Mouse (Mus musculus) midbrain, embryonic 13.5 days (tissue): ENCODE results near the gene Slc10a4. TPM values are rescaled to one million over a fixed set of nuclear protein-coding genes. Genes with fewer than 3 reads are reported as not detected.
A peak's percentile ranks its signal among the peaks of the same experiment; 100 is the strongest.
"Not testable (repeated sequence)": the region's sequence is repeated elsewhere in the genome, so short reads cannot be mapped to it uniquely, and the experiment has no call there.

ENCODE experiments used
- ATAC-seq: fragments of 200-750 bp; cut with Nextera tagmentation; 2 replicates; pipeline ENCODE4 v1.8.0; 2017; ENCODE audit warnings: mild to moderate bottlenecking, moderate TSS enrichment, moderate library complexity
- H3K27ac ChIP-seq: fragments of 300-500 bp; sonication (generic); 2 replicates; pipeline ENCODE4 v1.5.1; 2015; ENCODE audit warnings: inconsistent platforms, mild to moderate bottlenecking, moderate library complexity
- H3K27me3 ChIP-seq: fragments of 300-500 bp; sonication (generic); 2 replicates; pipeline ENCODE4 v1.6.1; 2015; ENCODE audit warnings: mild to moderate bottlenecking, inconsistent platforms
- H3K36me3 ChIP-seq: fragments of 300-500 bp; sonication (generic); 2 replicates; pipeline ENCODE4 v1.6.1; 2015; ENCODE audit warnings: mild to moderate bottlenecking, inconsistent platforms
- H3K4me1 ChIP-seq: fragments of 300-500 bp; sonication (generic); replicated peaks from 2 replicates; pipeline ENCODE4 v1.6.1; 2015; ENCODE audit warnings: inconsistent platforms
- H3K4me2 ChIP-seq: fragments of 300-500 bp; sonication (generic); replicated peaks from 2 replicates; pipeline ENCODE4 v1.6.1; 2015; ENCODE audit warnings: moderate library complexity, mild to moderate bottlenecking, inconsistent platforms
- H3K4me3 ChIP-seq: fragments of 300-500 bp; sonication (generic); replicated peaks from 2 replicates; pipeline ENCODE4 v1.5.1; 2015; ENCODE audit warnings: mild to moderate bottlenecking, inconsistent platforms
- H3K9ac ChIP-seq: fragments of 300-500 bp; sonication (generic); replicated peaks from 2 replicates; pipeline ENCODE4 v1.6.1; 2015; ENCODE audit warnings: mild to moderate bottlenecking, inconsistent platforms
- H3K9me3 ChIP-seq: fragments of 300-500 bp; sonication (generic); 2 replicates; pipeline ENCODE4 v1.6.1; 2016; ENCODE audit warnings: mild to moderate bottlenecking, inconsistent platforms
- WGBS: fragments of 180-500 bp; shearing (Covaris S2); methylation state at CpG from one replicate; pipeline ENCODE4 v1.1.7; 2015; 5-methylcytosine and 5-hydroxymethylcytosine counted together
- polyA plus RNA-seq: library from polyadenylated mRNA; unstranded; fragments of >200 nt; fragmentation: Nextera tagmentation; extraction: Ambion mirVana; gene quantifications from 2 replicates; pipeline ENCODE4 v1.2.1, GENCODE M21; 2015

Slc10a4 gene
- polyA plus RNA-seq, 1 experiment from 2014 or later: 28.6 TPM

DNA sequence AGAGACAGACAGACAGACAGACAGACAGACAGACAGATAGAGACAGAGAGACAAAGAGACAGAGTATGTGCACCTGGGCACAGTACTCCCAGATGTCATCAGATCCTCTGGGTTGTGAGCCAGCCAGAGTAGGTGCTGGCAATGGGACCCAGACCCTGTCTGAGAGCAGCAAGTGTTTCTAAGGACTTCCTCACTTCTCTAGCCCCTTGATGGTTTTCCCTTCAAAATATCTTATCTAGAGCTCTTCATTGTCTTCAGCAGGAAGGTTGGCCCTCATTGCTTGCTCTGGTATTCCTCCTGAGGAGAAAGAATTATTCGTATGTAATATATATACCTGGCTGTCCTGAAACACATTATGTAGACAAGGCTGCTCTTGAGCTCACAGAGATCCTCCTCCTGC is 14.2 kb upstream of the Slc10a4 start:
- H3K27me3 ChIP-seq: no peaks in the 10 kb centered on the region
- no peaks in the 10 kb centered on the region for H3K9me3 ChIP-seq
- no peak for ATAC-seq
- H3K4me2 ChIP-seq: no peak overlapping the region
- 93% methylated on average over 1 of the region's 1 CpGs for WGBS
- H3K9ac ChIP-seq: no peak overlapping the region
- H3K27ac ChIP-seq: no peak overlapping the region
- peaks cover 15% of the 10 kb centered on the region for H3K4me1 ChIP-seq
- no peaks in the 10 kb centered on the region for H3K36me3 ChIP-seq
- no peak overlapping the region for H3K4me3 ChIP-seq

DNA sequence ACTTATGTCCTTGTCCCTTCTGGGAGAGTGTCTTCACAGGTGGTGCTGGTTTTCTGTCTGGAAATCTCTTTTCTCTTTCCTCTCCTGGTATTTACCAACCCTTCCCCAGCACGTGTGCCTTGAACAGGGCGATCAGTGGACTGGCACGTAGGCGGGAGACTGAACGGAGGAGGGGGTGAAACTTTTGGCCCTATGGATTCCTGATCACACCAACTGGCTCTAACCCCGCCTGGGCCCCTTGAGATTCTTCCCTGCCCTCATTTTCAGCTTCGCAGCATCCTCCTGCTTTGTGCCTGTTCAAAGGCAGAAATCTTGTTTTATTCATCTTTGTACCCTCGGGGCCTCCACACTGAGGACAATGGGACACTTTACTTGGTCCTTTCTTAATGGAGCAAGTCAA is 12.3 kb upstream of the Slc10a4 start:
- no peaks in the 10 kb centered on the region for H3K9me3 ChIP-seq
- H3K4me2 ChIP-seq: no peak overlapping the region
- ATAC-seq: 0 out of 2 replicates have a peak, but pooled peaks have one; percentile 24
- H3K4me1 ChIP-seq: peaks cover 15% of the 10 kb centered on the region
- no peak overlapping the region for H3K9ac ChIP-seq
- H3K36me3 ChIP-seq: no peaks in the 10 kb centered on the region
- H3K27me3 ChIP-seq: no peaks in the 10 kb centered on the region
- H3K27ac ChIP-seq: no peak overlapping the region
- WGBS: 29% methylated on average over 8 of the region's 8 CpGs
- no peak overlapping the region for H3K4me3 ChIP-seq

DNA sequence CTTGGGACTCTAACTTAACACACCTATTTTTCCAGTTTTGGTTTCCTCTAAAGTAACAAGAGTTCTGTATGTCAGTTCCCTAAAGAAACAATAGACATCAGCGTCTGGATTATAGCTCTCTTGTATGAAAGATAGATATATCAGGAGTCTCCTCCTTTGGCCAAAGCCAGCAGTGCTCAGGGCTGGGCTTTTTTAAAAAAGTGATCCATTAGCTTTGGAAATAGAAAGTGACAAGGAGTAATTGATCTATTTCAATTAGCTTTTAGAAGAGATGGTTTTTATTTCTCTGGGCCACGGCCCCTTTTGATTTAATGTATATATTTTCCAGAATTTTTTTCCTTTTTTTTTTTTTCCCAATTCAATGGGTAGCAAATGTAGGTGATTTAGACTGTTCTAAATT is 11.8 kb upstream of the Slc10a4 start:
- 66% methylated on average over 2 of the region's 2 CpGs for WGBS
- Histone ChIP-seq H3K27me3 (no peaks in the 10 kb centered on the region), H3K9me3 (no peaks in the 10 kb centered on the region), H3K9ac (no peak overlapping the region), H3K36me3 (no peaks in the 10 kb centered on the region), H3K4me3 (no peak overlapping the region), H3K27ac (peak overlapping the region; percentile 11; the same call in 1 of the 2 replicates), H3K4me1 (peaks cover 15% of the 10 kb centered on the region), H3K4me2 (no peak overlapping the region)
- ATAC-seq: no peak

DNA sequence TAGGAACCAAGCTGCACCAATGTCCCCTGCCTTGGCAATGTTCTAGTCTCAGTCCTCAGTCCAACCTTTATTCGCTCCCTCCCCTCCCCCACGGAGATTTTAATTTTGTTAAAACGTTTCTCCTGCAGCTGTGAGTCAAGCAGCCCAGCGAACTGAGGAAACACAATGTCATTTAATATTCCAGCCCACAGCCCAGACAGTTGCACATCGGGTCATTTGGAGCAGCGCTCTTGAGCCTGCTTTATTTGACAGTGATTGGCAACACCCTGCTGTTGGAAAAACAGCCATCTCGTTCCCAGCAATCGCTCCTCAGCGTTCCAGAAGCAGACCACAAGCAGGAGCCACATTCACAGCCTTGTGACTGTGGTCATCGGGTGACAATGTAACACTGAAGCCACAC is 11.3 kb upstream of the Slc10a4 start:
- no peaks in the 10 kb centered on the region for H3K36me3 ChIP-seq
- 16% methylated on average over 10 of the region's 10 CpGs for WGBS
- no peak overlapping the region; the same call in 1 of the 2 replicates for H3K9ac ChIP-seq
- H3K27ac ChIP-seq: peak overlapping the region; percentile 11
- ATAC-seq: peak; percentile 65
- H3K27me3 ChIP-seq: no peaks in the 10 kb centered on the region
- 0 out of 2 replicates have a peak overlapping the region, but pooled peaks have one; percentile 11 for H3K4me2 ChIP-seq
- no peaks in the 10 kb centered on the region for H3K9me3 ChIP-seq
- H3K4me3 ChIP-seq: no peak overlapping the region
- peaks cover 15% of the 10 kb centered on the region for H3K4me1 ChIP-seq

DNA sequence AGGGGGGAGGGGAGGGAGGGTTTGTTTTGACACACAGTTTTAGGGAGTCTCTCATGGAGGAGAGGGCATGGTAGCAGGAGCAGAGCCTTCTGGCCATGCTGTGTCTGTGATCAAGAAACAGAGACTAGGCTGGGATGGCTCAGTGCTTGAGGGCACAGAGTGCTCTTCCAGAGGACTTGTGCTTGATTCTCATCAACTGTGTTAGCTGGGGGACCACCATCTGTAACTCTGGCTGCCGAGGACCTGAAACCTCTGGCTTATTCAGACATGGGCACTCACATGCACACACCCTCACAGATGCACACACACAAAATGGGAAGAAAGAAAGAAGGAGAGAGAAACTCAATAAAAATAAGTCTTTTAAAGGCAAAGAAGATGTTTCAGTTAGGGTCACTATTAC is 8.1 kb upstream of the Slc10a4 start:
- not testable (repeated sequence) for ATAC-seq, H3K27me3 ChIP-seq, H3K4me2 ChIP-seq, H3K9me3 ChIP-seq, H3K27ac ChIP-seq, H3K9ac ChIP-seq, H3K4me3 ChIP-seq, H3K36me3 ChIP-seq
- H3K4me1 ChIP-seq: peaks cover 15% of the 10 kb centered on the region
- 83% methylated on average over 1 of the region's 1 CpGs for WGBS

DNA sequence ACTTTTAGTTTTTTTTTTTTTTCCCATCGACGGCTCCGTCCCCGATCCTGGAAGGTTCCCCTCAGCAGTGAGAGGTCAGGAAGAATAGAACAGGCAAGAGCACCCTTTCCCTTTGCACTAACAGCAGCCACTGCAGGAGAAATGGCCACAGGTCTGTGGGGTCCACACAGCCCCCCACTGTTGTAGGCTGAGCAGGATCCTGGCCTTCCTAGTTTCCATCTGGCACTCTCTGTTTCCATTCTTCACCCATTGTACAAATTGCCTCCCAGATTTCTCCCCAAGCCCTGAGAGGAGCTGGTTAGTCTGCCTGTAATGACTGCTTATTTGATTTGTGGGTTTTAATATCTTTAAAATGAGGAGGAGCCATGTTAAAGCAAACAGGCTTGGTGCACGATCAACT is 2.6 kb upstream of the Slc10a4 start:
- no peak overlapping the region for H3K27ac ChIP-seq
- H3K9ac ChIP-seq: no peak overlapping the region
- peaks cover 4% of the 10 kb centered on the region; the same call in 1 of the 2 replicates for H3K4me1 ChIP-seq
- H3K27me3 ChIP-seq: peaks cover 19% of the 10 kb centered on the region
- H3K36me3 ChIP-seq: no peaks in the 10 kb centered on the region
- H3K9me3 ChIP-seq: no peaks in the 10 kb centered on the region
- no peak overlapping the region for H3K4me2 ChIP-seq
- WGBS: 94% methylated on average over 5 of the region's 5 CpGs
- ATAC-seq: no peak
- no peak overlapping the region for H3K4me3 ChIP-seq

DNA sequence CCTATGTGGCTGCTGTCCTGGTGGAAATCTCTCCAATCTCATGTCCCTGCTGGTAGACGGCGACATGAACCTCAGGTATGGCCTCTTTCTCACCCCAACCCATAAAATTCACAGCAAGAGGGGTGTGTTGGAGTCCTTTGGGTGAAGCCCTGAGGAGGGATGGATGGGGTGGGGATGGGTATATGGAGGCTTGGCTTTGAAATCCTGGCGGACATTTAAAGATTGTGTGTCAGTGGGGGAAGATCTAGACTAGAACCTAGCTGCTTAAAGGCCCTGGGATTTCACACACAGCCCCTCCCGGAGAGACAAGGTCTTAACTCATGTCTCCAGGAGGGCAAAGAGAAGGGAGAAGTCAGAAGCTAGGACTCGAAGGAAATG is 888 bp downstream of the Slc10a4 start:
- WGBS: 50% methylated on average over 5 of the region's 5 CpGs
- peak overlapping the region; percentile 42 for H3K4me3 ChIP-seq
- peak; percentile 18 for ATAC-seq

DNA sequence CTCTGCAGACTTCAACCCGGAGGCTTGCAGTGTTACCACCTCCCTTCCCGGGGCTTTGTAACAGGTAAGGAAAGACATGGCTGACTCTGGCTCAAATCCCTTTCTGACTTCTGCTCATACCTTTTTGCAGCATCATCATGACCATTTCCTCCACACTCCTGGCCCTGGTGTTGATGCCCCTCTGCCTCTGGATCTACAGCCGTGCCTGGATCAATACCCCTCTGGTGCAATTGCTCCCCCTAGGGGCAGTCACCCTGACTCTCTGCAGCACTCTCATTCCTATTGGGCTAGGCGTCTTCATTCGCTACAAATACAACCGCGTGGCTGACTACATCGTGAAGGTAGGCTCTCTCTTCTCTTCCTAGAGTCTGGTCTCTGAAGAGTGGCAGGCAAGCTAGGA is 1.5 kb downstream of the Slc10a4 start:
- H3K4me3 ChIP-seq, ATAC-seq, H3K9me3 ChIP-seq, H3K9ac ChIP-seq, H3K36me3 ChIP-seq, H3K4me1 ChIP-seq, H3K27ac ChIP-seq, H3K4me2 ChIP-seq: not testable (repeated sequence)
- H3K27me3 ChIP-seq: peaks cover 19% of the 10 kb centered on the region
- WGBS: 39% methylated on average over 8 of the region's 8 CpGs

More for the DNA sequence above, 888 bp downstream of the Slc10a4 start:
- no peaks in the 10 kb centered on the region for H3K36me3 ChIP-seq
- H3K9me3 ChIP-seq: no peaks in the 10 kb centered on the region
- H3K4me2 ChIP-seq: peak overlapping the region; percentile 60
- H3K27me3 ChIP-seq: peaks cover 19% of the 10 kb centered on the region
- peaks cover 4% of the 10 kb centered on the region; the same call in 1 of the 2 replicates for H3K4me1 ChIP-seq
- 0 out of 2 replicates have a peak overlapping the region, but pooled peaks have one; percentile 10 for H3K9ac ChIP-seq
- no peak overlapping the region for H3K27ac ChIP-seq

DNA sequence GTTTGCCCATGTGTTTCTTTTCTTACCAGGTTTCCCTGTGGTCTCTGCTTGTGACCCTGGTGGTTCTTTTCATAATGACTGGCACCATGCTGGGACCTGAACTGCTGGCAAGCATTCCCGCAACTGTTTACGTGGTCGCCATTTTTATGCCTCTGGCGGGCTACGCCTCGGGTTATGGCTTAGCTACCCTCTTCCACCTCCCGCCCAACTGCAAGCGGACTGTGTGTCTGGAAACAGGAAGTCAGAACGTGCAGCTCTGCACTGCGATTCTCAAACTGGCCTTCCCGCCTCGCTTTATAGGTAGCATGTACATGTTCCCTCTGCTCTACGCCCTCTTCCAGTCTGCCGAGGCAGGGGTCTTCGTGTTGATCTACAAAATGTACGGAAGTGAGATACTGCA is 5.1 kb downstream of the Slc10a4 start:
- WGBS: 95% methylated on average over 16 of the region's 16 CpGs
- H3K27ac ChIP-seq, H3K36me3 ChIP-seq, H3K4me1 ChIP-seq, H3K4me2 ChIP-seq, H3K4me3 ChIP-seq, ATAC-seq, H3K9ac ChIP-seq, H3K9me3 ChIP-seq: not testable (repeated sequence)
- peaks cover 27% of the 10 kb centered on the region for H3K27me3 ChIP-seq

DNA sequence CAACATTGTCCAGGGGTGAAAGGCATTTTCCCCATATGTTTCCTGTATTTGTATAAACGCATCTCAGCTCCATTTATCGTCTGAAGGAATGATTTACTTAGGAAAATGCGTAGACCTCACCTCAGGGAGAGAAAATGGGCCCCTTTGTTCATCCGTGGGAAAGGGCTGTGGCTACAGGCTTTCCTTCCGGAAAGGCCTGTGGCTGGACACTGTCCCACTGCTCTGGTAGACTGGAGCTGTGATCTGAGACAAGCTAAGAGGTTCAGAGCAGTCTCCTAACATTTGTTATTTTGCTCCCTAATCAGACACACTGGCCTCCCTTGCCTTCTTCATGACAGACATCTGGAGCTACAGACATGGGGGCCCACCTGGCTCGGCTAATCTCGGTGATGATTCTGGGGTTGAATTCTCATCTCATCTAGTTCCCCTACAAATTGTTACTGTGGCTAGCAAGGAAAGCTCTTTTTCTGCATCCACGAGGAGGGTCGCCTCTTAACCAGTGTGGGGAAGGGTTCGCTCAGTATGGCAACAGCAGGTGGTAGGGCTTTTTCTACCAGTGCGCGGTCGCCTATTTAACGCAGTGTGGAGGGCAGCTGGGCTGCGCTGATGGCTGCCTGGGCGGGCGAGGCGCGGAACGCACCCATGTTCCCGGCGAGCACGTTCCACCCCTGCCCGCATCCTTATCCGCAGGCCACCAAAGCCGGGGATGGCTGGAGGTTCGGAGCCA is 6.4 kb downstream of the Slc10a4 start:
- ATAC-seq: peak; percentile 76
- Histone ChIP-seq H3K4me3 (peak overlapping the region; percentile 42), H3K27me3 (peaks cover 17% of the 10 kb centered on the region)

DNA sequence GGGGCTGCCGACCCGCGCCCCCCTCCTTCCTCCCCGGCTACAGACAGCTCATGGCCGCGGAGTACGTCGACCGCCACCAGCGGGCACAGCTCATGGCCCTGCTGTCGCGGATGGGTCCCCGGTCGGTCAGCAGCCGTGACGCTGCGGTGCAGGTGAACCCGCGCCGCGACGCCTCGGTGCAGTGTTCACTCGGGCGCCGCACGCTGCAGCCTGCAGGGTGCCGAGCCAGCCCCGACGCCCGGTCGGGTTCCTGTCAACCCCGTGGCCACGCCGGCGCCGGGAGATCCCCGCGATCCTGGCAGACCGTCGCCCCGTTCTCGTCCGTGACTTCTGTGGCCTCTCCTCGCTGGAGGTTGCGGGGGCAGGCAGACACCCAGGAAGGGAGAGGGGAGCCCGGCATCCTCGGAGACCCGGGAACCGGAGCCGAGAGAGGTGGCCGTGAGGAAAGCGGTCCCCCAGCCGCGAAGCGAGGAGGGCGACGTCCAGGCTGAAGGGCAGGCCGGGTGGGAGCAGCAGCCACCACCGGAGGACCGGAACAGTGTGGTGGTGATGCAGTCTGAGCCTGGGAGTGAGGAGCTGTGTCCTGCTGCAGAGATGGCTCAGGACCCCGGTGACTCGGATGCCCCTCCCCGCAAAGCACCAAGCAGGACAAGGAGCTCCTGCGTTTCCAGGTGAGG is 7.1 kb downstream of the Slc10a4 start:
- H3K4me2 ChIP-seq: peak overlapping the region; percentile 68
- H3K9me3 ChIP-seq, H3K27ac ChIP-seq, H3K4me1 ChIP-seq, H3K36me3 ChIP-seq: not testable (repeated sequence)
- H3K27me3 ChIP-seq: peaks cover 13% of the 10 kb centered on the region; the same call in 1 of the 2 replicates
- H3K9ac ChIP-seq: peak overlapping the region; percentile 65
- H3K4me3 ChIP-seq: peak overlapping the region; percentile 42
- ATAC-seq: peak; percentile 89
- WGBS: 2% methylated on average over 46 of the region's 65 CpGs

More for the DNA sequence above, 6.4 kb downstream of the Slc10a4 start:
- WGBS: 22% methylated on average over 27 of the region's 27 CpGs
- not testable (repeated sequence) for H3K36me3 ChIP-seq, H3K27ac ChIP-seq, H3K9me3 ChIP-seq, H3K4me1 ChIP-seq, H3K9ac ChIP-seq
- H3K4me2 ChIP-seq: peak overlapping the region; percentile 68

DNA sequence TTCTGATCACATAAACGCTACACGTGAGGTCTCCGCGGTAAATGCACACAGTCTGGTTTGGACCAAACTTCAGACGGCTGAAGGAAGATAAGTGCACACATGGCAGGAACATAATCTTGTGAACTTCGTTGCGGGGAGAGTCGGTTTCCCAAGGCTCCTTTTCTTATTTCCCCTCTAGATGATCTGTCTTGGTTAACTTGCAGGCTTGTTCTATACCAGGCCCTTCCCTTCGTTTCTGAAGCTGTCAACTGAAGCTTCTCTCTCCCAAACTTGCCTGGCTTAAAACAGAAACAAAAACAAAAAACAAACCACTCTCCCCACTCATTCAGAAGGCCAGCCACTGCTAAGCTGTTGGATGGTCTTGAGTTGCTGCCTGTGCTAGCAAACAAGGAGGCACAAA is 8.1 kb downstream of the Slc10a4 start:
- no peak for ATAC-seq
- Histone ChIP-seq H3K27ac (no peak overlapping the region), H3K4me1 (peaks cover 5% of the 10 kb centered on the region), H3K4me2 (no peak overlapping the region), H3K27me3 (peaks cover 13% of the 10 kb centered on the region; the same call in 1 of the 2 replicates), H3K4me3 (no peak overlapping the region), H3K9ac (no peak overlapping the region), H3K9me3 (no peaks in the 10 kb centered on the region), H3K36me3 (no peaks in the 10 kb centered on the region)
- 47% methylated on average over 9 of the region's 9 CpGs for WGBS
